Mouse (Mus musculus) brain, embryonic 14.5 days (tissue): ENCODE data around the gene Dusp23.

Source experiments
- CTCF ChIP-seq: fragments of 200-500 bp; IDR thresholded peaks from 2 replicates; pipeline ENCODE4 v1.5.1; 2012; ENCODE audit warnings: inconsistent platforms, mild to moderate bottlenecking, moderate library complexity, borderline replicate concordance; ENCODE audit not compliant: insufficient read depth, insufficient read length; ENCODE audit errors: extremely low read depth
- POLR2A ChIP-seq: fragments of 200-500 bp; IDR thresholded peaks from 2 replicates; pipeline ENCODE4 v1.6.1; 2012; ENCODE audit warnings: mild to moderate bottlenecking, inconsistent platforms, borderline replicate concordance; ENCODE audit not compliant: poor library complexity, insufficient read depth, insufficient read length, severe bottlenecking; ENCODE audit errors: extremely low read depth

DNA sequence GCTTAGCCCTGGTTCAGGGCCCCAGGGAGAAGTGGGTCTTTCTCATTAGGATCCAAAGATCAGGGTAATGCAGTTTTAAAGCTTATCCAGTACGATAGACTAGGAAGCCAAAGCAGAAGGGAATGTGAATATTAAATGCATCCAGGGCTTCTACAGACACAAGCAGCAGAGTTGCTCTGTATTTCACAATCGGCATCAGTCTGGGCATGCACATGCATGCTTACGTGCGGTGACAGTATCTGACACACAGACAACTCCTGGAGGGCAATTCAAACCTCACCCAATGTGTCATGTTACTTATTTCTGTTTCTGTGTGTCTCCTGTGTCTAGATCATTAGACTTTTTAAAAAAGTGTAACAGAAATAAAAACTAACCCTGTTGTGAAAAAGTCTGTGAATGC is 48.0 kb upstream of the Dusp23 start:
- TF ChIP-seq POLR2A (no peak), CTCF (no peak)
